Mouse (Mus musculus): Measurements from ENCODE around the gene Zfp423.

- no peak for TF ChIP-seq CTCF (IDR thresholded peaks at IDR 0.05)
- no peak for TF ChIP-seq EP300 (IDR thresholded peaks at IDR 0.05)
These were observed 164.8 kb downstream of the Zfp423 start for GRCm38 (mm10) chr8:87794639-87795038.

All from lung, postnatal 0 days (tissue).